Mouse (Mus musculus): Measurements from ENCODE around the gene Oprl1.
A peak's percentile ranks its signal among the peaks of the same experiment; 100 is the strongest.

The Oprl1 gene

DNA sequence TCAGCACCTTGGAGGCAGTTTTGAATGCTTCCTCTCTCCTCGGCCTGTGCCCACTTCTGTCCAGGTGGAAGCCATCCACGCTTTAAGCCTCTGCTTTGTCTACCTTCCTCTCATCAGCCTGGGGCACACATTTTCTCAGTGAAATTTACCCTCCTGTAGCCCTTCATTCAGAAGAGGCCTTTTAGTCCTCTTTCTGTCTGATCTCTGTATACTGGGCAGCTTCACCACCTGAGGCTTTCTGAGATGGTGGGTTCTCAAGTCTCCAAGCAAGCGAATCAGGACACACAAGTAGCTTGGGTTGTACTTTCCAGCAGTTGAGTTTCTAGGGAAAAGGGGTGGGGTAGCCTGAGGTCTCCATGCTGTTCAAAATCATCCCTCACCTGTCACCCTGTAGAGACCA is 22.5 kb upstream of the Oprl1 start:
- DNase-seq (ENCODE audit: low spot score in 2 of 2) = no peak

DNA sequence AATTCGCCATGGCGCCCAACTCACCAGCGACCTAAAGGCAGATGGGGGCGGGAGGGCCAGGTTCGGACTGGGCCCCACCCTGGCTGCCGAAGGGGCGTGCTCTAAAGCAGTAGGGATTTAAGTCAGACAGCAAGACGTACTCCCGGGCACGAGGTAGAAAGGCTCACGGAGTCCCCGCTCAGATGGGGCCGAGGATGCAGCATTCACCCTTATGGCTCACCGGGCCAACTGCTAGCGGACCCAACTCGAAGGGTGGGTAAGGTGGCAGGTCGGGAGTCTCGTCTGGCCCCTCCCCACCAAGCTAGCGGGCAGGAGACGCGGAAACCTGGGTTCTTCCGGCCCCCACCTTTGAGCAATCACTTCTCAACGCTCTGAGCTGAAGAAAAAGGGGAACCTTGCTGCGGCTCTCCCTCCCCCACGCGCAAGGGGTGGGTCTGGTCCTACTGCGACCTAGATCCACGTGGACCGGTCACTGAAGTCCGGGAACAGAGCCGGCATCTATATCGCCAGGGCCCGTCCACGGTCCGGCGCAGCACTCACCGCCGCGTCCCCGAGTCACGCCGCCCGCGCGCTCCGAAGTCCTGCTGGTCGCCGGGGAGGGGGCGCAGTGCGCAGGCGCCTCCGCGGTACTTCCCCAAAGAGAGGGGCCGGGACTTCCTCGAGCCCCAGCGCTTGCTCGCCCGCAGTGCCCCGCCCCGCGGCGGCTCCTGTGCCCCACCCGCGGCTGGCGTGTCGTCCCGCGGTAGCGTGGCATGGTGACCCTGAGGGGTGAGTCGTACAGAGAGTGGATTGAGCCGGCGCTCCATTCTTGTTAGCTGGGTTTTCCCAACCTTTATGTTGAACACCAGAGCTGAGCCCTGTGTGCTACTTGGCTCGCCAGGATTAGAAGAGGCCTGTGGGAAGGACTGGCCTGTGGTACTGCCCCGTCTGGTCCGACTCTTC is 21.2 kb upstream of the Oprl1 start, which contains the start of gene Rgs19:
Rgs19 (minus strand) TSS at position 639 of the 942 bp plus-strand sequence.
- peak; percentile 88 to 89 for DNase-seq (ENCODE audit: low spot score in 2 of 2)

DNA sequence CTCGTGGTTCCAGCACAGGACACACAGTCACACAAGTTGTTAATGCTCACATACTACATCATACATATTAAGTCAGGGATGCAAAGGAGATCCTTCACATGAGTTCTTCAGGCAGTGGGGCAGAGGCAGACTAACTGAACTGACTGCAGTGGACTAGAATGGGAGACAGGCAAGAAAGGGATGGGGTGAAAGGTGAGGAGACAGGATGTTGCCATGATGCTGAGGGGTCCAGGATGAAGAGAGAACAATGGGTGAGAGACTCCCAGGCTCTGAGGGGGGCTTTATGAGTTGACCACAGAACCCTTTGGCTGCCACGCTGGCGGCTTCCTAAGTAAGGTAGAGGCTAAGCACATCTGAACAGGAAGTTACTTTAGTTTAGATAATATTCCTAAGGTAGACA is 20.2 kb upstream of the Oprl1 start:
- peak; percentile 19 to 24 for DNase-seq (ENCODE audit: low spot score in 2 of 2)

DNA sequence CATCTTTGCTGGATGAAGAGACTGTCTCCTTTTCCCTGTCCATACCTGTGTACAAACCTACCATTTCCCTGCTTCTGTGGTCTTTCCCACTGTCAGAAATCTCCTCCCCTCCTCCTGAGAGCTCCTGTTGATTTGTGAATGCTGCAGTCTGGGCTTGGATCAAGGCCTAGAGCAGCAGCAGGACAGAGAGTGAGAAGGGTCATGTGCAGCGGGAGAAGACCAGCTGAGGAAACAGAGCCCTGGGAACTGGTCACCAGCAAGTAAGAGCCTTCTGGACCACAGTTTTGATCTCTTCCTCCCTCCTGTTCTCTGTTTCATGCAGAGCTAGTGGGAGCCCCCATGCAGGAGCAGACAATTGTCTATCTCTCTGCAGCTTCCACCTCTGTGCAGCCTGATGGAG is 19.0 kb upstream of the Oprl1 start:
- DNase-seq (ENCODE audit: low spot score in 2 of 2) = peak; percentile 13 to 23

DNA sequence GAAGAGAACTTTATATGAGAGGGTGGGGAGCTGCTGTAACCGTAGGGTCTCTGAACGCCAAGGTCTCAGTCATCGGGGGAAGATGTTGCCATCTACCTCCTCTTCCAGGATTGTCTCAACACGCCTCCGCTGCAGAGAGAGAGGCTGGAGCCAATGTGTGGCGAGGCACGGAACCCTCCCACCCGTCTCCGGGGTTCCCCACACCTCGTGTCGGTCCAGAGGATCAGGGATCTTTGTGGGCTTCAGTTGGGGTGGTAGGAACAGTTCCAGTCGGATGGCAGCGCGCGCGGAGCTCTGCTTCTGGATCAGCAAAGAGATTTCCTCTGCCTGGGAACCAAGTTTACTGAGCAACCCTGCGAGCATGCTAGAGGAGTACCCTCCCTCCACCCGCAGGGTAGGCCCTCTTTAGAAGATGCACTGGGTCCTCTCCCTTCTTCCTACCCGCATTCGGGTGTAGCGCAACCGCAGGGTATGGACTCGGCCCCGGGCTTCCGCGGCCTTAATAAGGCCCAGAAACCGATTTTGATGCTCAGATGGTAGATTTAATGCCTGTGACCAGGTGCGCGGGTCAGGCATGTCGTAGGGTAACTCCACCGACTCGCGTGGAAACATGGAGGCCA is 17.9 kb upstream of the Oprl1 start:
- DNase-seq (ENCODE audit: low spot score in 2 of 2) = no peak

DNA sequence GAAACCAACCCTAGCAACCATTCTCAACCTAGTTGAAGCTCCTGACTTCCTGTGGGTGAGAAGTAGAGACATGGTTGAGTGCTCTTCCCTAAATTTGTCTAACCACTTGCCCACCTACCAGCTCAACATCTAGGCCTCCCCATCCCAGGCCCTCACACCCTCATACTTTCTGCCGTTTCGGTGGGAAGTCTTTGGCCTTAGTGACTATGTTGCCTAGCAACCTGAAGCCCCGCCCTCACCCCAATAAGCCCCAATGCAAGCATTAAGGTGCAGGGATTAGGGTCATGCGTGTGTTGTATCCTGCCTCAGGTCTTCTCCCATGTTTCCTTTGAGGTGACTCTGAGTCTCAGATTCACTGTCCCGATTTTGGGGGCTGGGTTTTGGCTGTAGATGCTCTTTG is 16.6 kb upstream of the Oprl1 start, which contains the start of gene Lkaaear1:
Lkaaear1 (minus strand) TSS at position 202 of the 400 bp plus-strand sequence.
- no peak for DNase-seq (ENCODE audit: low spot score in 2 of 2)

DNA sequence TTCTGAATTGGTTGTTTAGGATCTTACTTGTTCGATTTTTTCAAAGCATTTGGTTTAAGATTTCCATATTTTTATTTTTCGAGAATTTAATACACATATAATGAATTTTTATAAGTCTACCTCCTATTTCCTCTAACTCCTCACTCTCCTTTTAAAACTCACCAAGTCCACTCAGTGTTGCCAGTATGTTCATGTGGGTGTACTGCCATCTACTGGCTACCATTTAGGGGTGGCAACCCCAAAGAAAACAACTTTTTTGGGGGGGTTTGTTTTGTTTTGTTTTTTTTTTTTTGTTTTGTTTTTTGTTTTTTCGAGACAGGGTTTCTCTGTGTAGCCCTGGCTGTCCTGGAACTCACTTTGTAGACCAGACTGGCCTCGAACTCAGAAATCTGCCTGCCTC is 8.1 kb upstream of the Oprl1 start:
- DNase-seq (ENCODE audit: low spot score in 2 of 2) = no peak

DNA sequence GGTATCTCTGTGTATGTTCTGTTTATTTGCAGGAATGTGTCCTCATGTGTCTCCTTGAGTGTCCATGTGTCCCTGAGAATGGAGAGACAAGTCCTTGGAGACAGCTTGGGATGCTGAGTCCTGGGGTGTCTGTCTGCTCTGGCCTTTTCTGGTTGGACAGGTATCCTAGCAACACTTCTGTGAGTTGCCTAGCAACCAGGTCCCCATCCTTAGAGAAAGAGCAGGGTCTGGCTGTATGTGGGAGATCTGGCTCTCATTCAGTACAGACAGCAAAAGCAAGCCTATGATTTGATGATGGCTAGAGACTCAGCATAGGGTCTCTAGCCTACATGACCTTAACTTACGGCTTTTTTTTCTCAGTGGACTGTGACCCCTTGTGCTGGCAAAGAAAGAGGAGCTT is 1.1 kb upstream of the Oprl1 start:
- peak; percentile 67 to 88 for DNase-seq (ENCODE audit: low spot score in 2 of 2)

DNA sequence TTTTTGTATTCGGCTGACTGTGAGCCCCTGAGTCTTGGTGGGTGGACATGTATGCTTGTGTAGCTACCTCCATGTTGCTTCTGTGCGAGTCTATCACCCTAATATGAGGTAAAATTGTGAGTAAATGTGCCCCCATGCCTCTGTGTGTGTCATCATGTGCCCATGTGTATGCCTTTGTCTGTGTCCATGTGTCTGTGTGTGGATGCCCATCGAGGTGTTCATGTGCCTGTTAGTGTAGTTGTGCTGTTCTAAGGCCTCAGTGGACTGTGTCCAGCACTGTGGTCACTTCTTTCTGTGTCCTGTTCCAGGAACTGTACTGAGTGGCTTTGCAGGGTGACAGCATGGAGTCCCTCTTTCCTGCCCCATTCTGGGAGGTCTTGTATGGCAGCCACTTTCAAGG is 566 bp downstream of the Oprl1 start:
- no peak for DNase-seq (ENCODE audit: low spot score in 2 of 2)

DNA sequence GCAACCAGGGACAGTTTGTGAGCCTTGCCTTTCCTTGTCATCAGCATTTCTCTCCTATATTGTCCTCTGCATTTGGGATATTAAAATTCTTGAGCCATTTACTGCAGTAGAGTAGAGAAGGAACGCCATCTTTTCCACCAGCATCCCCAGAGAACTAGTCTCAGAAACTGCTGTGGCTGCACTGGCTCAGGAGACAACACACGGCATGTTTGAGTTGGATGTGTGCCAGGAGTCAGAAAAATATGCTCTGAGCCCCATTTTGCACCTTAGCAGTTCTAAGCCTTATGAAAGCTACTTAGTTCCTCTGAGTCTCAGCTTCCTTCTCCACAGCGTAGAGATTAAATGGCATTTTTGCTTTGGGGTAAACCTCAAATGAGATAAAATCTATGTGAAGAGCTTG is 2.2 kb downstream of the Oprl1 start:
- no peak for DNase-seq (ENCODE audit: low spot score in 2 of 2)

DNA sequence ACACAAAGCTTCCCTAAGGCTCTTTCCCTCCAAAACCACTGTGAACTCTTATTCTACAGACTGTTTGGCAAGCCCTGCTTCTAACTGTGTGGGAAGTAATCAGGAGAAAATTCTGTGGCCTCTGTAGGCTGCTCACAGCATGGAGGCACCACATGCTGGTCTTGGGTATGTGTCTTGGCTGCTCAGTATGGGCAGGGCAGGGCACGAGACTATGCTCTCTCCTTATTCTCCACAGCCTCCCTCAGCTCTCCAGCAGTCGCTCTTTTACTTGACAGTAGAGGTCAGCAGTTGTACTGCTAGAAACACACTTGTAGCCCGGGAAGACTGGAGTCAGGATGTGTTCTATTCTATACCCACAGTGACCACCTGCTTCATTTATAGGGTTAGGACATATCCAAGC is 5.2 kb downstream of the Oprl1 start:
- DNase-seq (ENCODE audit: low spot score in 2 of 2) = no peak

DNA sequence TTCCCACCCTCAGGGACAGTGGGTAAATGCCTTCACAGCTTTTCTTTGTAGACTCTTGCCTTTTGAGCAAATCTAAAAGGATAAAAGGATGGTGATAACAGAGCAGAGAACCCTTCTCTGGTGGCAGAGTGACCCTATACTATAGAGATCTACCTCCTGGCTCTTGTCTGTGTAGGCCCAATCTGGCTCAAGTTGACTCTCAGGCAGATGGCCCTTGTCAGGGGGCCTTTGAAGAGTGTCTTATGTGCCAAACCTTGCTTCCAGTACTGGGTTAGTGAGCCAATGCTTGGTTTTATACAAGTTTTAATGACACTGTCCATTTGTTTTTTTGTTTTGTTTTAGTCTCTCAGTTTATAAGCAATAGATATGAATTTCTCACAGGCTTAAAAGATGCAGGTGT is 6.4 kb downstream of the Oprl1 start:
- DNase-seq (ENCODE audit: low spot score in 2 of 2) = no peak

DNA sequence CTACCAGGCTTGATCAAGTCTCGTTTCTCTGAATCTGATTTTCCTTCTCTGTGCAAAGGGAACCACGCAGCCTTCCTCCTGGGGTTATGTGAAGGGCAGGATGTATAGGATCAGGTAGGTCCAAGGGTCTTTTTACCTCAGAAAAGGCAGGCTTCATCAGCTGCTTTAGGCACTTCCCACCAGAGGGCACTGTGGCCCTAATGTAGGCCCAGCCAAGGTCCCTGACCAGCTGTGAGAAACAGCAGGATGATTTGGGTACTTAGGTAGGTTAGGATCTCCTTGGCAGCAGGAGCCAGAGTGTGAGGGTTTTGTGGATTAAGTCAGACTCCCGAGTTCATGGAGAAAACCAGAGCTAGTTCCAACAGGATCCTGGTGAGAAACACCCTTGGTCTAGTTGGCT is 7.4 kb downstream of the Oprl1 start:
- peak in 1 of 2 experiments; percentile 54 for DNase-seq (ENCODE audit: low spot score in 2 of 2)

DNA sequence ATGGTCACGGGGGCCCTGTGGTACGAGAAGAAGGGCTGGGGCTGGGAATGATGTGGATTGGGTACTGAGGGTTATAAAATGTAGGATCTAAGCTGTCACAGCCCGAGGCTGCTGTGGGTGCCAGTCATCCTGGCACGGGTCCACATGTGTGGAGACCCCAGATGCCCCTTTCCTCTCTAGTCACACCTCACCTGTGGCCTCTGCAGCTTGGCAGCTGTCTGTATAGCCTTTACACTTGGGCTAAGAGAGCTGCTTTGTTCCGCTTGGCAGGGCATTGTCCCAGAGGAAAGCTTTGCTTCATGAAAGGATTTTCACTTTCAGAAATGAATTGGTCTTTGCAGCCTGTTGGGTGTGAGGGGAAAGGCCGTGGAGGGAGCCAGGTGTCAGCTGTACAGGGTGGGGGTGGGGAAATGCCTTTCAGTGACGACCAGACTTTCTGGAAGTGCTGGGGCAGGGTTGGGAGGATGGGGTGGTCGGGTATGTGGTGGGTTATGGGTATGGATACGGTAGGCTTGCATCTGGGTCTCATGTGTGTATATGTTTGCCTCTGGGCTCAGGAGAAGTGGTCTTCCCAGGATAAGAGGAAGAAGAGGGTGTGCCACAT is 12.9 kb downstream of the Oprl1 start:
- DNase-seq (ENCODE audit: low spot score in 2 of 2) = peak in 1 of 2 experiments; percentile 25

DNA sequence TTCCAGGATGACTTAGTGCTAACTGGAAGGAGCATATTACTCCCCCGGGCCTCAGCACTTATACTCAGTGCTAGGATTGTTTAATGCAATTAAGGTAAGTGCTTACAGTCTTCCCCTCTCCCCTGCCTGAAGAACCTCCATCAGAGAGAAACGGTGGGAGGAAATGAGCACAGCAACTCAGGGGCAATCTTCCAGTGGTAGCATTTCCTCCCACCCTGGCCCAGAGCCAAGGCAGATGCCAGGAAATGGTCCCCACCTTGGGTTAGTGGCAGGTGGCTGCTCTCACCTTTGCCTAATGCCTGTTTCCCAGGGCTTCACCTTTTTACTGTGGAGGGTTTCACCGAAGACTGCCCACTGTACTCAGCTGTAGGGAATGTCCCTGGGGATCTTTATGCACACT is 15.2 kb downstream of the Oprl1 start:
- no peak for DNase-seq (ENCODE audit: low spot score in 2 of 2)

DNA sequence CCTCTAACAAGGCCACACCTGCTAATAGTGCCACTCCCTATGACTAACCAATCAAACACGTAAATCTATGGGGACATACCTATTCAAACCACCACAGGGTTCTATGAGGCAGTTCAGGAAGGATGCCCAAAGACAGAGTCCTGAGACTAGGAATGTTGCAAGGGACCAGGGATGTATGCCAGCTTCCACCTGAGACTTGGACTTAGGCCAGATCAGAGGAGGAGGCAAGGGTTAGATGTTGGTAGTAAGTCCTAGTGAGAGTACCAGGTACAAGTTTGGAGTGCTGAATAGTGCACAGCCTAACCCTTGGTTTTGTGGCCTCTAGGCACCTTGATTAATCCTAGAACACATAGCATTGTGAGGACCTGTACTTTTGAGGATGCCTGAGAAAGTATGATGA is 37.8 kb downstream of the Oprl1 start:
- DNase-seq (ENCODE audit: low spot score in 2 of 2) = no peak

DNA sequence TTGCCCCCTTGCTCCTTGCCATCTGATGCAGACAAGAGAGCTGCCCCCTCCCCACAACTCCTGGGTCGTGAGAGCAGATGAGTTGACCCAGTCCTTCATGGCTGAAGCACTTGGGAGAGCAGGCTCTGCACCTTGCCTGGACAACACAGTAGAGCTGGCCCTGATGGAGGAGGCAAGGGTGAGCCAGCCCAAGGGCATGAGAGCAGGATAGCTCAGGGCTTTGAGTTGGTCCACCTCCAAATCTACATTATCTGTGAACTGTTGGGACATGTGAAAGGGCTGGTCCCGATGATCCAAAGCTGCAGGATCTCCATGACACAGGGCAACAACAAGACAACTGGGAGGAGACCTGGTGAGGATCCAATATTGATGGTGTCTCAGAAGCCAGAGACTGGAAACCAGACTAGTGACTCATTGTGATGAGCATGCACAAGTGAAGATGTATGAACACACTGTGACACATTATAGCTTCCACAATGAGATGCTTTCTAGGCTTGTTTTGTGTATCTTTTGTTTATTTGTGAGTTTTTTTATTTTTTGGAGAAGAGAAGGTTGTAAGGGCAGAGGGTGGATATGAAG is 43.4 kb downstream of the Oprl1 start:
- no peak for DNase-seq (ENCODE audit: low spot score in 2 of 2)

DNA sequence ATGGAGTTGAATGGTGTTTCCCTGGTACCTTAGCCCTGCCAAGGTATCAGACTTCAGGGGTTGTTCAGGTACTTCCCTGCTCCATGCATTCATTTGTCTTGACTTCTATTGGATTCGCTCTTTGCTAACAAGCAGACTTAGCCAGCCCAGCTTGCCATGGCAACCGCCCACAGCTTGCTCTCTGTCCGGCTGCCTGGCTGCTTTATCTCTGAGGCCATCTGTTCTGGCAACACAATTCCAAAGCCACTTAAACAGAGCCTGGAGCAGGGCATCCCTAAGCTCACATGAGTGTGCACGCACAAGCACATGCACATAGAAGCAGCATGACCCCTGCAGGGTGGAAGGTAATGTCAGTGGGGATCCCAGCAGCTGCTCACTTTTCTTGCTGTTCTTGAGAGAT is 44.2 kb downstream of the Oprl1 start:
- DNase-seq (ENCODE audit: low spot score in 2 of 2) = peak; percentile 74 to 89

DNA sequence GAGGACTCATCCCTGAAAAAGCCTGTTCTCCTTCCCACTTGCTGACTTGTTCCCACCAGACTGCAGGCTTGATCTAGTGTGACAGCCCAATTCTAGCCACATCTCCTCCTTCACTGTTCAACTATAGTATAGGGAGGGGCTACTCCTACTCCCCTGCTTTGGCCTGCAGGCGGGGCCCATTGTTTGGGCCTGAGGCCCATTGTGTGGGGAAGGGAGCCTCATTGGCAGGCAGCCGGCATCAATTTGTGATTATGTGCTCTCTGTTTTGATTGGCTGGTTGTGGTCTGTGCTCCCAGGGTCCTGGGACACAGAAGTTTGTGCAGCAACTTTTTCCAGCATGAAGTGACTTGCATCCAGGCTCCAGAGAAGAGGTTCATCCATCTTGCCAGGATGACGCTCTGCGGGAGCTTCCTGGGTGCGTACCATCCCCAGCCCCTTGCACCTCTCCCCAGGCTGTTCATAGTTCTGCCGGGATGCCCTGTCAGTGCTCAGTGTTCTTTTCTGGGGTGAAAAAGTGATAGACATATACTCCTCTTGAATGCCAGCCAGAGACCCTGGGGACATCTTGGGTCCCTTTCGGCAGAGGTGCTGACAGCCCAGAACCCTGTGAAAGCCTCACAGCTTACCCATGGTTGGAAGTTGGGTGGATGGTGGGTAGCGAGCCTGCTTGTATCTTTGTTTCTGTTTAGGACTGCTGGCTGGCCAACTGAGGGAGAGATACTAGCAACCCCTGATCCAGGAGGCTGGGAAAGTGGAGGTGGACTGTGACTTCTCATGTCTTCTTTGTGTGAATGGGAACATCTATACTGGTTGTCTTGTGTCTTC is 48.4 kb downstream of the Oprl1 start, which contains the start of gene Myt1:
Myt1 (plus strand) TSS at position 327 of the 825 bp plus-strand sequence.
- DNase-seq (ENCODE audit: low spot score in 2 of 2) = no peak

DNA sequence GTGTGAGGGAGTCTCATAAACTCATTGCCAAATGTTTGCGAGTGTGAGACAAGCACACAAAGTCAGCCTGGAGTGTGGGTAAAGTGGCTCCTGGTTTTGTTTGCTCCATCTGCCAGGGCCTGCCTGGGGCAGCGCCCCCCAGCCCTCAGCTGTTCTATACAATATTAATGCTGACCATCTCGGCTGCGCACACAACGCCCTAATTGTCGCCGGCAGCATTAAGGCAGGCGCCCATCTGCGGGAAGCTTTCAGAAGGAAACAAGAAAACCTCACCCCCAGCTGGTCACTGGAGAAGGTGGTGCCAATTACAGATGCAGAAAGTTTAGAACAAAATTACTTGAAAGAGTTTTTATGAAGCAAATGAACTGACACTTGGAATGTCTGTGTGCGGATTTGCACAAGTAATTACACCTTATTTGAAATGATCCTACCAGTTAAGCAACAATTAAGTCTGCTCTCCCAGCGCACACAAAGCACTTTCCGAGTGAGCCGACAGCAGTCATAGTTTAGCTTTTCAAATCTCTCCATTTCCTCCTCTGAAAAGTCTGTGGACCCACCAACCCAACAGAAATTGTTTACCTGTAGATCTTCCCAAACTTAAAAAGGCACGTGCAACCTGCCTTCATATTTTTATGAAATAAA is 49.2 kb downstream of the Oprl1 start:
- DNase-seq (ENCODE audit: low spot score in 2 of 2) = peak in 1 of 2 experiments; percentile 45

DNA sequence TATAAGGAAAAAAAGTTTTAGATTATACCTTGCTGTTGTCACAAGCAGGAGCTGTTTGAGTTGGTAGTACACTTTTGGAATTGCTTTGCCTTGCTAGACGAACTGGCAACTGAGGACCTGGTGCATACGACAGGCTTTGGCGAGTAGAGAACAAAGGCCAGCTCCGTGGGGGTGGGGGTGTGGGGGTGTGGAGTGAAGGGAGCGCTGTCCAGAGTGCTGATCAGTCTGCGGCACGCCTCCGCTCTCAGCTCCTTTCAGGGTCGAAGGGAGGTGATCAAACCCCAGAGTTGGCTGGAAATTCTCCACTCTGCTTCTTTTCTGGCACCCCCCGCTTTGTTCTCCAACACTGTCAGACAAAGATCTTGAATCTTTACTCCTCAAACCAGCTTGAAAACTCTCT is 49.8 kb downstream of the Oprl1 start:
- peak; percentile 62 to 70 for DNase-seq (ENCODE audit: low spot score in 2 of 2)

All from right cerebral cortex, postnatal 10 days (tissue).